Mouse (Mus musculus) kidney, adult 2 months (tissue): ENCODE results near the gene Foxd1.

Source experiments
- CTCF ChIP-seq: fragments of 200-500 bp; conservative IDR thresholded peaks from 2 replicates; pipeline ENCODE4 v1.5.1; 2011; ENCODE audit warnings: low read depth, mild to moderate bottlenecking, control low read depth, low read length, moderate library complexity, mixed read lengths; ENCODE audit not compliant: insufficient read depth, insufficient read length
- POLR2A ChIP-seq: fragments of 200-500 bp; IDR thresholded peaks from one replicate; pipeline ENCODE4 v1.6.1; 2011; ENCODE audit warnings: low read depth, low read length, control low read depth

DNA sequence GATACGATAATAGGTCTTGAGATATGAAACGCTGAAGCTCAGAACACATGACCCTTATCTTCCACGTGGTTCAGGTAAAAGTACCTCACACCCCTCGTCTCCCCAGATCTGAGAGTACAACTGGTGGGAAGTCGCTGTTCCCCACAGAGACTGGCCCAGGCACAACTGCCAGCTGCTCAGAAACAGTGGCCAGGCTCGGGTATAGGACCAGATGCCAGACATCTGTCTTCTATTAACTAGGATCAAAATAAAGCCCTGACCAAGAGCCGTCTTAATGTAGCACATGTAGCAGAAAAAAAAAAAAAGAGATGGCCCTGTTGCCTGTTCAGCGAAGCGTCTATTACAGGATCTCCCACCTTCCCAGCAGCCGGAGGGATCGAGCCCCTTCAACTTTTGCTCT is 29.0 kb upstream of the Foxd1 start:
- no peak for TF ChIP-seq CTCF
- no peak for TF ChIP-seq POLR2A
